Mouse (Mus musculus): ENCODE measurements at regions not wholly inside any gene's neighbourhood (a gene's known extent, or its start where the extent isn't known, plus 50 kb on each side); places are given as distances from the start of the nearest gene placed in this dataset.

DNA sequence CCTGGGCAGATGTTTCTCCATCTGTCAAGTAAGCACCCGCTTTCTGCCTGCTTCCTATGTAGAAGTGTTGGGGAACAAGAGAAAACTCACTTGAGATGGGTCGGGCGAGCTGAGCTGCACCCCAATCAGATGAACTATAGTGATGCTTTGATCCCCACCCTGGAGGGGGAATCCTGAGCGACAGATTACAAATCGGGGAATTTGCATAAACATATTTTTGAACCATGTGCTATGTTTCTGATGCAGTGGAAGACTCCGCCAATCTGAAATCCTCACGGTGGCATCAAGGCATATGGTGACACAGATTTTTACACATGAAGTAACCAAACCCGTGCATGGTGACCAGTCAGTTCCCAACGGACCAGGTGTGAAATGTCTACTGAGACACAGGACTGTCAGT, 231.4 kb upstream of the Chd6 start:
- DNase-seq (ENCODE audit: low spot score): no peak

- DNase-seq (ENCODE audit: low spot score): no peak
Measured at GRCm38 (mm10) chr2:161339327-161340001, 230.6 kb upstream of the Chd6 start.

- peak; percentile 48 for DNase-seq (ENCODE audit: low spot score)
Measured at GRCm38 (mm10) chr2:161338953-161339326, 230.1 kb upstream of the Chd6 start.

DNA sequence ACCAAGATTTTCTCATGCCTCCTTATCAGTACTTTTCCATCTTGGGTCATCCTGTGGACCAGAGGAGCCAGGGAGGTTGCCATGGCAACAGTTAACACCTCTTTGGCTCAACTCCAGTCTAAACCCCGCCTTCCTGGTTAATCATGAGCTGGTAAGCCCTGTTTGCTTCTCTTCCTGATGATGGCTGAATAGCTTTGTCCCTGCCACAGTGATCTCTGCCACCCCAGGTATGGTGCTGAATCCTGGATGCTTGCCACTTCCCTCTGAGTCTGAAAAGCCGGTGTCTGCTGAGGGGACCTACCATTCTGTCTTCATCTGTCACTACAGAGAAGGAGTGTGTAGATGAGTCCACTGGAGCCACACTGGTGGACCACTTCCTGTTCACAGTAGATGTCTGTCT, 223.8 kb upstream of the Chd6 start:
- DNase-seq (ENCODE audit: low spot score): no peak

- DNase-seq (ENCODE audit: low spot score): peak; percentile 4
Measured at GRCm38 (mm10) chr2:161331850-161332365, 223.0 kb upstream of the Chd6 start.

GRCm38 (mm10) chr2:161302796-161303195, 193.9 kb upstream of the Chd6 start:
- no peak for DNase-seq (ENCODE audit: low spot score)

GRCm38 (mm10) chr2:161268861-161269413, 160.1 kb upstream of the Chd6 start:
- no peak for DNase-seq (ENCODE audit: low spot score)

- DNase-seq (ENCODE audit: low spot score): no peak
Measured at GRCm38 (mm10) chr2:161266476-161266875, 157.6 kb upstream of the Chd6 start.

DNA sequence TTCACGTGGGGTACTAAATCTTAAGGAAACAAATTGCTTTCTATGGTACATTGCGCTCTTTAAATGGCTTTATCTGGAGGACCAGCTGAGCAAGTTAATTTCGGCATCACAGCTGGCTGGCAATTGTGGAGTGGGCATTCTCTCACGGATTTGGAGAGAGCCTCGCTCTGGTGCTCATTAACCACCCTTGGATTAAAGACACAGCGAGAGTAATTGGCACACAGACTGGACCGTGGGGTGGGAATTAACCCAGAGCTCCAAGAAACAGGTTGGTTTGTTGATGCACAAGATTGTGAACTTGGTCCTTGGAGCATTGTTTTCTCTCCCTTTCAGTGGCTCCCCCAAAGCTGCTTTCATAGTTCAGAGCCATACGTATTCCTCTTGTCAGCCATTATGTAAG, 156.3 kb upstream of the Chd6 start:
- no peak for DNase-seq (ENCODE audit: low spot score)

GRCm38 (mm10) chr2:161252761-161253160, 143.9 kb upstream of the Chd6 start:
- no peak for DNase-seq (ENCODE audit: low spot score)

DNA sequence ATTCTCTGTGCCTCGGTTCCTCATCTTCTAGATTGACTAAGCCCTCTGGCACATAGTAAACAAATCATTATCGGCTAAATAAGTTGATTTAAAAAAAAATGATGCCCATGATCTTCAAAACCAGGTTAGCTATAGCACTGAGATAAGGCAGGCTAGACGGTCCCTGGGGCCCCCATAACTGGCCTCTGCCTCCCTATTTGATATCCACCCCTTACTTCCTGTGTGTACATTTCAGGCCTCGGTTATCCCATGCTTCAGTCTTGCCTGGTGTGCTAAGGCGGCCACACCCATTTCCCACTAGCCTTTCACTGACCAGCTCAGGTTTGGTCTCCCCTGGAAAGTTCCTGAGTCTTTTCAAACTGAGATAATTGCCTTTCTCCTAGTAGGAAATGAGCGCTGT, 132.8 kb upstream of the Chd6 start:
- no peak for DNase-seq (ENCODE audit: low spot score)

- DNase-seq (ENCODE audit: low spot score): no peak
Measured at GRCm38 (mm10) chr2:161237280-161237819, 128.5 kb upstream of the Chd6 start.

DNA sequence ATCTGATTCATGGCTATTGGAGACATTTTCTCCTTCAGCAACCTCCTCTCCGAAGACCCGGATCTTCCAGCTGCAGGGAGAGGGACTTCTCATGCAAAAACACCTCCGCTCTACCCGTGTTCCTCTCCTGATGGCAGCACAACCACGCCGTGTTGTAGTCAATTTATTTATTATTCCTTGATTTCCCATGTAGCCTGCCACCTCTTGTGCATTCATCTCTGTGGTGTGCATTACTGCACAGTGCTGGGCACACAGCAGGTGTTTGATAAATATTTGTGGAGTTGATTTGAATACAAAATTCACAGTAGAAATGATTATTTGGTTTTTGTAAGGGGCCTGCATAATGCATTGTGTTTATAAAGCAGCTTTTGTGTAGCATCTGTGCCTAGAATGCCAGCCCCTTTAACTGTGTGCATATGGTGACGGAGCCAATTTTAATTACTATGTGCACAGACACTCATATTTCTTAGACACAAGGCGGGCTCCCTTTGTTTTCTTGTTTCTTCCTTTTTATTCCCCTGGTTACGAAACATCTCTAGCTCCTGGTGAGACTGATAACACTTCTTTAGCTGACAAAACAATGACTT, 124.4 kb upstream of the Chd6 start:
- DNase-seq (ENCODE audit: low spot score): no peak

GRCm38 (mm10) chr2:161231405-161231804, 122.5 kb upstream of the Chd6 start:
- no peak for DNase-seq (ENCODE audit: low spot score)

DNA sequence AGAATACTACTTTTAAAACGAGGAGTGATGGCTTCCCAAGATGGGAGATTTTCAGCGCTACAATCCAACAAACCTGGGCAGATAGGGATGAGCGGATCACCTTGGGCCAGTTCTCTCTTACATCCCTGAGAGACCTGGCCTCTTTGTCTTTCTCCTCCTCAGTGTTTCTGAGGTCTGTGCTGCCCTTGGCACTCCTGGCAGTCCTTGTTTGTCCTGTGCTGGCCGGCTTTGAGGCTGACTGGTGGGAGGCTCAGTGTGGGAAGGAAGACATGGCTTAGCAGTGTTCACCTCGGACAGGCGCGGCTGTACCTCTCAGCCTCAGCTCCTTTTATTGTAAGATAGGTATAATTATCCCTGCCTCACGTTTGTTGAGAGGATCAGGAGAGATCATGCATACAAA, 106.9 kb upstream of the Chd6 start:
- no peak for DNase-seq (ENCODE audit: low spot score)

DNA sequence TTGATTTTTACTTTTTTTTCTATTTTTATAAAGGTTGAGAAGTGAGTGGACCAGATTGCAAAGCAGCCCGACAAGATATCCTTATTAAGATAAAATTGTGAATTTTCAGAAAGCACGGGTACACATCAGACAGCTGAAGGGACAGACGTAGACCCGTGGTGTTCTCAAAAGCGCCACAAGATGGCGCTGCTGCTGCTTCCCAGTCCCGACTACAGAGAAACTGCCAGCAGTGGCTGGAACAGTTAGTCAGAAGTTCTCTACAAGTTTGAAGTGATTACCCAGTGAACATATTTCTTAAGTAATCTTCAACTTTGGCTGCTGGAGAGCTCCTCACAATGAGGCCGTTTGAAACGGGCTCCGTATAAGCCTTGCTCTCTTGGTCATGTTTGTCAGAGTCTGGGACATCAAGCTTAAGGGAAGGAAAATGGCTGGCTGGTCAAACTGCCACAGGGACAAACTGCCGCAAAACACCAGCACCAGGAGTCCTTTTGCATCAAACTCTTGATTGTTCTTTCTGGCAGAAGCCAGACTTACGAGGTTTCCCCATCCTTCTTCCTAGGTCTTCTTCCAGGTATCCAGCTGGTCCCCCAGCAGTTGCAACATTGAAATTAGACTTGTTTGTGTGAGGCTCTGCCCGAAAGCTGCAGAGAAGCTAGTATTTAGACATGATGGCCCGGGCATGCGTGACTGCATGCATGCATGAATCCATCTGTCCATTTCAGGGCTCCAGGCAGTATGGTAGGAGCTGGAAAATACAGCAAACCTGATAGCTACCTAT, 106.0 kb upstream of the Chd6 start:
- DNase-seq (ENCODE audit: low spot score): peak; percentile 65

GRCm38 (mm10) chr2:161212322-161212882, 103.5 kb upstream of the Chd6 start:
- DNase-seq (ENCODE audit: low spot score): no peak

DNA sequence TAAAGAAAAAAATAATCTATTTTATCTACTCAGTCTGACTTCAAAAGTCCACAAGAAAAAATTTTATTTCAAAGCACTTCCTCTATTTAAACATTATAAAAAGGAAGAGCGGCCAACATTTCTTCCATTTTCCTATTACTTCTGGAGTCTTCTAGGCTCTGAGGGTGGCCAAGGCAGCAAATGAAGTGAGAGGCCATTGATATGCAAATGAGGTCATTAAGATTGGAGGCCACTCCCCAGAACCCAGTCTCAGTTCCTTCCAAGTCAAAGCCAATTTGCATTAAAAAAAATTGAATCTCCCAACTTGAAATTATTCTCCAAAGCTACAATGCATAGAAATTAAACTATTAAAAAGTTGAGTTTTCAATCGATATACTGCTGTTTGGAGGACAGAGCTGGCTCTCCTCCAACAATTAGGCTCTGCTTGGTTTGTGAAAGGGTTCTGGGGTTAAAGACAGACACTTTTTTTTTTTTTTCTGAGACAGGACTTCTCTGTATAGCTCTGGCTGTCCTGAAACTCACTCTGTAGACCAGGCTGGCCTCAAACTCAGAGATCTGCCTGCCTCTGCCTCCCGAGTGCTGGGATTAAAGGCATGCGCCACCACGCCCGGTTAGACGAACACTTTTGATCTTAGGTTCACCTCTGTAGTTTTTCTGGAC, 88.0 kb upstream of the Chd6 start:
- DNase-seq (ENCODE audit: low spot score): no peak

DNA sequence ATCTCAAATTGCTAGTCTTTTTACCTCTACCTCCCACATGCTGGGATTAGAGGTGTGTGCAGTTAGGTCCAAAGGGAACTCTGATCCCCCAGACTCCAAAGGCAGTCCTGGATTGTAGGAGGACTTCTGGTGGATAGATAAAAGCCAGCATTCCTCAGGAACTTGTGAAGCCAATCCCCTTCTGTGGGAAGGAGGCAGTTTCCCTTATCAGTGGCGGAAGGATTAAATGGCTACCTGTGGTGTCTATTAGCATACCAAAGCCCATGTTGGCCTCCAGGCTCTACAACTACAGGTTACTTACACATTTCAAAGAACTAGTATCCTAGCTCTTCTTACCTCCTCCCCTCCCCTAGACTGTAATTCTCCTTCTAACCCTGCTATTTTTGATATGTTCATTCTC, 78.6 kb upstream of the Chd6 start:
- no peak for DNase-seq (ENCODE audit: low spot score)

GRCm38 (mm10) chr2:161185122-161185521, 76.2 kb upstream of the Chd6 start:
- DNase-seq (ENCODE audit: low spot score): no peak

- DNase-seq (ENCODE audit: low spot score): peak; percentile 52
Measured at GRCm38 (mm10) chr2:161177355-161178021, 68.6 kb upstream of the Chd6 start.
